Mouse (Mus musculus): Measurements from ENCODE around the gene Serpina5.

The Serpina5 gene

DNA sequence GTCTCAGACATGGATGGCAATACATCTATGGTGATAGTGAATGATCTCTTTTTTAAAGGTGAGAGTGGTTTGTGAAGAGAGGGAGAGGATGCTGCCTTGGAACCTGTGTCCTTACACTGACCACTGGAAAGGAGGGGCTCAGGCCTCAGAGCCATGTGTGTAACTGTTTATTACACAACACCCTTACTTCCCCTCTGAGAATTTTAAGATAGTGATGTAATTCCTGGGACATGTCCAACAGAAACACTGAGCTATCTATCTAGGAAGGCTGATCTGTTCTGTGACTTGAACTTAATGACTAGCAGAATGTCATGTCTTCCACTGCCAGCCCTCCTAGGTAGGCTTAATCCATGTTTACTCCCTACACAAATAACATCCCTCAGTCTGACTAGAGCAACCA is 30.1 kb downstream of the Serpina5 start:
- no peak for DNase-seq

DNA sequence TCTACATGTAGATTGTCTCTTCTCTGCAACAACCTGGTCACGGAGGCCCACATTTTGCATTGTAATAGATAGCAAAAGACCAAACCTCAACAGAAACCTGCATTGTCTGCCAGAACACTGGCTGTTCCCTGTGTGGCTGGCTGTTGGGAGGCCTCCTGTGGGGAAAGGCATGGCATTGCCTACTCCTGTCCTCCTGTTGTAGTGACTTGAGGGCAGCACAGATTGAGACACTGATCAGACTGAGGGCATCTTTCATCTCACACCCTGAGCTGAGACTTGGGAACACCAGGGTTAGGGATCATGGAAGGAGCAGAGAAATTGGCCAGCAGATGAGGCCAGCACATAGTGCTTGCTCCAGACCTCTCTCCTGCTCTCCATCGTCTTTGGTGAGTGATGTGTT is 37.3 kb downstream of the Serpina5 start:
- no peak for DNase-seq

DNA sequence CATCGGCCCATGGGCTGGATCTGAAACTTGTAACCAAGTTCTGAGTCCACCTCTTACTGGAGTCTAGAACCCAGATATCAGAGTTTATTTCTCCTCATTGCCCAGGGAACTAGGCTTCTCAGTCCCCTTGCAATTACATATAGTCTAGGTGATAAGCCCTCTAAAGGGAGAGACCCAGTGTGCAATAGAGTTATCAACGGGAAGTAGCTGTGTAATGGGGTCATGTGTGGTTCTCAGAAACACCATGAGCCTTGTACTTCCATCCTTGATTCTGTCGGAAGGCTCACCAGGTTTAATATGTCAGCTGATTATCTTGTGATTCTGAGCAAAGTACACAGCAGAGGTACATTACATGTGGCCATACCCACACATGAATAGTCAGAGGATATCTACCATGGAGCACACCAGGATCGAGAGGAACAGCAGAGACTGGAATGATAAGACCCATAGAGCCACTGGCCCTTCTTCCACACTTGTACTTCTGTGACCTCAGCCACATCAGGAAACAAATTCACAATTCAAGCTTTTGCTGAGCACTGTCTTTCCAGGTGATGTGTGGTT is 39.7 kb downstream of the Serpina5 start:
- no peak for DNase-seq

DNA sequence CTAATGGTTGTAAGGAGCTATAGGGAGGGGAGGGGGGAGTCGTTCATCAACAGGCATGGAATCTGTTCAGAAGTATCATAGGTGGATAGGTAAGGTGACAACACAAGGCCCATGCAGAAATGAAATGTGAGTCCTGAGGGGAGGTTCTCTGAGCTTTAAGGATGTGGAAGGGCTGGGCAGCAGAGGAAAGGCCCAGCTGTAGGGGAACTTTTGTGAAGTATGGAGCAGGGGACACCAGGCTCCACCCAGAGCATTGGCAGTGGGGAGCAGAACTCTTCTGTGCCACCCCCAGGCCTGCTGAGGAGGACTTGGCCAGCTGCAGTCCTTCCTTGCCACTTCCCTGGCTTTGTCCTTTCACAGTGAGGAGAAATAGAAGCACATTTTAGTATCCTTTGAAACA is 40.6 kb downstream of the Serpina5 start:
- DNase-seq, result no peak

DNA sequence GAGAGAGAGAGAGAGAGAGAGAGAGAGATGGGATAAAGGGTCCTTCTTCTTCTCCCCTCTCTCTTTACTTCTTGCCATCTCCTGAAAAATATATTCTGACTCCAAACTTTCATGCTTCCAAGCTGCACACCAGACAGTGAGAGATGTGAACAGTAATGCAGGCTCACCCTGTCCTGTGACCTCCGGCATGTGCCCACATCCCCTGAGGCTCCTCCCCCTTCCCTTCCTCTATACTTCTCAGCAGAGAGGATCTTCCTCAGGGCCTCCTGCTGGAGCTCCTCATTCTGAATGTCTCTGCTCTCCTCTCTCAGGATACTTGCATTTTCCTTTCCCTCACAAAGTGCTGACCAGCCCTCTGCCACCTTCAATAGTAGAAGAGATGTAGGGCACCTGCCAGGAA is 41.5 kb downstream of the Serpina5 start:
- DNase-seq, result no peak

DNA sequence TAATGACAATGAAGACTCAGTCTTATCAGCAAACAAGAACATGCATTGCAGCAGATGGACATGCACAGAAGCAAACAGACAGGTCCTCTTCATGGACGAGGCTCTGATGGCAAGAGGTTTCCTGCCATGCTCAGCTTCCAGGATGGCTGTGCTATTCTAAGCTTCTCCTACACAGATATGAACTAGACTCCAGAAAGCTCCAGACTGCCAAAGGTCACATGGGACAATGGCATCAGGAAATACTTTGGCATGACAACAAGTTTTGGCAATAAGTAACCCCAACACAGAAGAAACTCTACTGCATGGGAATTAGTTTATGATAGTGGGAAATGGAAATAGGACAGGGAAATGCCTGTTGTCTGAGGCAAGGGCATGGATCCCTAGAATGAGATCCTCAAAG is 42.4 kb downstream of the Serpina5 start:
- DNase-seq, result no peak

DNA sequence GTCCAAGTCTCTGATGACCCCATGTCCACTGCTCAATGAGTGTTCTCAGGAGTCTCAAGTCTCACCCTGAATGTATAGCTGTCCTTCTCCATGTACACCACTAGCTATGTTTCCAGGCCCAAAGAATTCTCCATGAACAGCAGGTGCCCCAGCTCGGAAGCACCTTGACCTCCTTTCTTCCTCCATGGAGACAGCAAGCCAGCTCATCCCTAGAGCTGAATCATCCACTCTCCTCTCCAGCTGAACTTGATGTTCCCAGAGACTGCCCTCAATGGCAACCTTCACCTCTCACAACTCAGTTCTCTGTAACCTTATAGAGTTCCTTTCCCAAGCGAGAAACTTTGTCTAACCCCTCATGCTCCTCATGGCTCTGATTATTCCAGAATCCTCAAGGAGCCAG is 44.7 kb downstream of the Serpina5 start:
- no peak for DNase-seq

DNA sequence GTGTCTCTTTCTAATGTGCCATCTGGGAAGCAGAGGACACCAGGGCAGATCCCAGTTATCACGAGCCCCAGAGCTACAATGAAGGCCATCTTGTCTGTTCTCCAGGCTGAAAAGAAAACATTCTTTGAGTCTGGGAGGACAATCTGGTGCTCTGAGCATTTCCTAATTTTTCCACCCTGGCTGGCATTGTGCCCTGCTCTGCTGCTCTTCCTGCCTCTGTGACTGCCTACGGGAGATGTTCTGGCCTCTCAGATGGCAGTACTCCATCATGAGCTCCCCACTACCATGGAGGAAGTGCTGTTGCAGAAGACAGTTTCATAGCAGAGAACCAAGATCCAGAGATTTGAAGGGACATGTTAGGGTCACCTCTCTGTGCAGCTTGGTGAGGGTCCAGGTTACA is 51.1 kb downstream of the Serpina5 start:
- peak in 1 of 2 experiments; percentile 31 for DNase-seq

DNA sequence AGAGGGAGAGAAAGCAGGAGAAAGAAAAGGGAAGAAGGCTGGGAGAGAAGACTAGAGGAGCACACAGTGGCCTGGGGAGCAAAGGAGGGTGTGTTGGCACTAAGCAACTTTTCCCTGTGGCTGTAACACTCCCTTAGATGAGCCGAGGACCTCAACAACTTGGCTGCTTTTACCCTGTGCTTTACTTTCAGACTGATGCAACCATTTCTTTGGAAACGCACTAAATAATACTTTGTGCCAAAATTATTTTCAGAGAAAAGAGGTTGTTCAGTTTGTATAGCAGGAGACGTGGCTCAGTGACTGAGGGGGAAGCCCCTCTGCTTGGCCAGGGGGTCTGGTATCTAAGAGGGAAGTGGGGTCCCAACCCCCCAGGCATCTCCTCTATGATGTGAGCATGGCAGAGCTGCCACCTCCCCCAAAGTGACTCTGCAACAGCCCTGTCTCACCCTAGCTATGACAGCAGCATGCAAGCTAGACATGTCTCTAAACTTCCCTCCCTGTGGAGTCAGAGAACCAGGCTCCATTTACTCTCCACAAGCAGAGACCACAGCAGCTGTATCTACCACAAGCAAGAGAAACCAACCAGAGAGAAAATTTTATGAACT is 52.2 kb downstream of the Serpina5 start:
- no peak for DNase-seq

DNA sequence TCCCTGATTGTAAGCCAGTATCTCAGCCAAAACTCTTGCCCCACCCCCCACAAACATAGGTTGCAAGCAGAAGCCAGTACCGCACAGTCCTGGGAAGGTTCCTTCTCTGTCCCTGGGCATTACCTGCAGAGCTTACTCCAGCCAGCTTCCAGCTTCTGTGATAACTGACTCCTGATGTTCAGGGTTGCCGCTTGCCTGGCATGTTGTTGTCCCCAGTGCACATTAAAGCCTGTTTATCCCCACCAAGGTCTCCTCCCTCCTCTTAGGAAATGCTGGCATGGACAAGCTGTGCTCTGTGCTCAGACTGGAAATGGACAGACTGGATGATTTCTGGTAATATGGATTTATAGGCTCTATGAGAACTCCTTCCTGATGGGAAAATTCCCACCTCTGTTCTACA is 52.7 kb downstream of the Serpina5 start, which contains the start of gene Serpina3c:
Serpina3c (minus strand) TSS at position 215 of the 400 bp plus-strand sequence.
- no peak for DNase-seq

Measured in lung, postnatal 4 days (tissue).